Mouse (Mus musculus) heart, embryonic 12.5 days (tissue): ENCODE data around the gene Gm20538. TPM values are rescaled to one million over a fixed set of nuclear protein-coding genes. Genes with fewer than 3 reads are reported as not detected.

Experiments
- ATAC-seq: fragments of 200-750 bp; cut with Nextera tagmentation; 2 replicates; pipeline ENCODE4 v1.8.0; 2017; ENCODE audit warnings: moderate TSS enrichment, moderate library complexity; ENCODE audit not compliant: insufficient number of reproducible peaks, low FRiP score
- H3K27ac ChIP-seq: fragments of 300-500 bp; sonication (generic); 2 replicates; pipeline ENCODE4 v1.5.1; 2016; ENCODE audit warnings: mild to moderate bottlenecking, moderate library complexity; ENCODE audit not compliant: poor library complexity, severe bottlenecking
- H3K27me3 ChIP-seq: fragments of 300-500 bp; sonication (generic); replicated peaks from 2 replicates; pipeline ENCODE4 v1.6.1; 2016; ENCODE audit warnings: mild to moderate bottlenecking, moderate library complexity
- H3K36me3 ChIP-seq: fragments of 300-500 bp; sonication (generic); 2 replicates; pipeline ENCODE4 v1.6.1; 2016; ENCODE audit warnings: mild to moderate bottlenecking, moderate library complexity
- H3K4me1 ChIP-seq: fragments of 300-500 bp; sonication (generic); replicated peaks from 2 replicates; pipeline ENCODE4 v1.6.1; 2016; ENCODE audit warnings: mild to moderate bottlenecking
- H3K4me2 ChIP-seq: fragments of 300-500 bp; sonication (generic); 2 replicates; pipeline ENCODE4 v1.6.1; 2016; ENCODE audit warnings: mild to moderate bottlenecking, moderate library complexity
- H3K4me3 ChIP-seq: fragments of 300-500 bp; sonication (generic); 2 replicates; pipeline ENCODE4 v1.5.1; 2016; ENCODE audit warnings: mild to moderate bottlenecking
- H3K9ac ChIP-seq: fragments of 300-500 bp; sonication (generic); 2 replicates; pipeline ENCODE4 v1.6.1; 2016; ENCODE audit warnings: mild to moderate bottlenecking, moderate library complexity
- H3K9me3 ChIP-seq: fragments of 300-500 bp; sonication (generic); replicated peaks from 2 replicates; pipeline ENCODE4 v1.6.1; 2016; ENCODE audit warnings: mild to moderate bottlenecking, moderate library complexity
- WGBS: fragments of 180-500 bp; shearing (Covaris S2); methylation state at CpG from one replicate; pipeline ENCODE4 v1.1.7; 2016; 5-methylcytosine and 5-hydroxymethylcytosine counted together
- polyA plus RNA-seq: library from polyadenylated mRNA; unstranded; fragments of >200 nt; fragmentation: Nextera tagmentation; extraction: Ambion mirVana; gene quantifications from 2 replicates; pipeline ENCODE4 v1.2.1, GENCODE M21; 2016

Gm20538 gene
- not detected in 2 replicates for polyA plus RNA-seq

DNA sequence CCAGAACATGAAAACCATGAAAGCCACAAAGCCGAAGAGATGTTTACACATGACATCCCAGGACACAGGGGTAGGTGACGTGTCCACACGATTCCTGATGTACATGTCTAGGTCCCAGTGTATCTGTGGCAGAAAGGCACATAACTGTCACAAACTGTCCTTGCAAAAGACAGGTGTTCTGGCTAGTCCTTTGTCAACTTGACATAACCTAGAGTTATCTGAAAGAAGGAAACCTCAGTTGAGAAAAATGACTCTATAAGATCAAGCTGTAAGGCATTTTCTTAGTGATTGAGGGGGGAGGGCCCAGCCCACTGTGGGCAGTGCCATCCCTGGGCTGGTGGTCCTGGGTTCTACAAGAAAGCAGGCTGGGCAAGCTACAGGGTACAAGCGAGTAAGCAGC, at the start of gene Gm20538:
Gene Gm20538 (minus strand): TSS at position 101 of the 400 bp plus-strand sequence.
- no peak within 1 kb of the TSS for H3K4me2 ChIP-seq
- H3K4me3 ChIP-seq, result no peak within 1 kb of the TSS
- H3K9ac ChIP-seq, result no peak within 1 kb of the TSS
- ATAC-seq, result no peak
- peaks cover 8% of the 10 kb centered on the region; the same call in 1 of the 2 replicates for H3K4me1 ChIP-seq
- no peaks in the 10 kb centered on the region for H3K9me3 ChIP-seq
- no peak within 1 kb of the TSS for H3K27ac ChIP-seq
- 94% methylated on average over 4 of the region's 4 CpGs for WGBS
- H3K36me3 ChIP-seq, result peaks cover 56% of the 10 kb centered on the region
- H3K27me3 ChIP-seq, result no peaks in the 10 kb centered on the region

GRCm38 (mm10) chr19:44594180-44594579, 41.5 kb upstream of the Gm20538 start:
- H3K4me3 ChIP-seq, result no peak overlapping the region
- no peak overlapping the region for H3K4me2 ChIP-seq
- no peak for ATAC-seq
- no peaks in the 10 kb centered on the region for H3K4me1 ChIP-seq
- H3K27ac ChIP-seq, result no peak overlapping the region
- H3K36me3 ChIP-seq, result no peaks in the 10 kb centered on the region
- peaks cover 31% of the 10 kb centered on the region for H3K27me3 ChIP-seq
- H3K9ac ChIP-seq, result no peak overlapping the region
- H3K9me3 ChIP-seq, result peaks cover 4% of the 10 kb centered on the region; the same call in 1 of the 2 replicates
- 96% methylated on average over 14 of the region's 14 CpGs for WGBS

DNA sequence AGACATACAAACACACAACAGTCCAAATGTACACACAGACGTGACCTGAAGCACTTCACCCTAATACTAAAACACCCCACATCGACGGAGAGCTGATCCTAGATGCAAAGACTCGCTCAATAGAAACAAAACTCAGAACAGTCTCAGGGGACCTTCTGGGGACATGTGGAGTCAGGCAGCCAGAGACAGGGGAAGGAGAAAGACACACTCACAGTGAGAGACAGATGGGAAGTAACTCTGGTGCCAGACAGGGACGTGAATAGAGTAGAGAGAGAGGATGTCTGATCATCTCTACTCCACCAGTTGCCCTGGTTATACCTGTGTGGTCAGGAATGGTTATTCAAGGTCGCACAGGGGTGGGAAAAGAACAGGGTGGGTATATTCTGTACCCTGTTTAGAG, 39.0 kb upstream of the Gm20538 start:
- ATAC-seq, result no peak
- 72% methylated on average over 6 of the region's 6 CpGs for WGBS
- Histone ChIP-seq H3K4me3 (no peak overlapping the region), H3K9me3 (peaks cover 4% of the 10 kb centered on the region; the same call in 1 of the 2 replicates), H3K9ac (no peak overlapping the region), H3K27ac (no peak overlapping the region), H3K27me3 (peaks cover 42% of the 10 kb centered on the region), H3K36me3 (no peaks in the 10 kb centered on the region), H3K4me2 (no peak overlapping the region), H3K4me1 (no peaks in the 10 kb centered on the region)

DNA sequence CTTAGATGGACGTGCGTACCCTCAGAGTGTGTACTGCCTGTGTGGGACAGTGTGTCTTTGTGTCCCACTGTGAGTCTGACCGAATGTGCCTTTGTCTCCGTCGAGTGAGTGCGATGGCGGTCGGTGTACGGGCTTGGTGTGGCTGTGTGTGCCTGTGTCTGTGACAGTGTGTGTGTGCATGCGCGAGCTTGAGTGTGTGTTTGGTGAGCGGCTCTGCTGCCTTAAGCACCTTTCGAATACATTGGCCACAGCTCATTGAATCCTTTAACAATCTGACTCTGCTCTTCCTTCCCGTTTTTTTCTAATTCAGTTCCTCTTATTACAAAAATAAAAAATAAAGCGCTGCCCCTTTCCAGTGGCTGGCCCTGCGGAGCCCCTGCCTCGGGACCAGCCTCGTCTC, 38.4 kb upstream of the Gm20538 start:
- 85% methylated on average over 18 of the region's 18 CpGs for WGBS
- H3K27ac ChIP-seq, result no peak overlapping the region
- H3K4me3 ChIP-seq, result no peak overlapping the region
- no peaks in the 10 kb centered on the region for H3K36me3 ChIP-seq
- H3K4me1 ChIP-seq, result no peaks in the 10 kb centered on the region
- peaks cover 46% of the 10 kb centered on the region for H3K27me3 ChIP-seq
- ATAC-seq, result no peak
- no peak overlapping the region for H3K9ac ChIP-seq
- no peak overlapping the region for H3K4me2 ChIP-seq
- peaks cover 4% of the 10 kb centered on the region; the same call in 1 of the 2 replicates for H3K9me3 ChIP-seq

DNA sequence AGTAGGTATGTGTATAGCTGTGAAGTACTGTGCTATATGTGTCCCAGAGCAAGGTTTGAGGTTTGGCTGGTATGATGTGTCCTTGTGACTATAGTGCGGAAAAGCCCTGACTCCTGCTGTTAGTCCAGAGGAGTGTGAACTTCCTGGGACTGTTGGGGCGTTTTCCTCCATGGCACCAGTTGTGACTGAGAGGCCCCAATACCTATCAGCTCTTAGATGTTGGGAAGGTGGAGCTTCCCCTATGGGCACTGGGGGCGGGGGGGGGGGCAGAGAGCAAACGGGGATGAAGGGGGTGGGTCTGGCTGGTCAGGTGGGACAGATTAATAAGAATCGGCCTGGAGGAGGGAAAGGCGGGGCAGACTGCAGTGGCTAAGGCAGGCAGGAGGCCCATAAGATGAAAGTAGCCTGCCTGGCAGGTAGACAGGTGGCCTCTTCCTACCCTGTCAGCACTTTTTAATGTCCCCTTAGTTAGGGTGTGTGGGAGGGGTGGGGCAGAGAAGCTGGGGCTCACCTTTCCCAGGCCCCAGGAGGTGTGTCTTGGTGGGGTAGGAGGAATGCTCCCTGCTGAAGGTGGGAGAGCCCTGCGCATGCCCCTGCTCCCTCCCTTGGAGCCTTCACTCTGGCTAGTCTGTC, 37.1 kb upstream of the Gm20538 start:
- H3K36me3 ChIP-seq, result no peaks in the 10 kb centered on the region
- no peak overlapping the region for H3K4me3 ChIP-seq
- WGBS, result 34% methylated on average over 7 of the region's 7 CpGs
- H3K9ac ChIP-seq, result no peak overlapping the region
- no peaks in the 10 kb centered on the region for H3K4me1 ChIP-seq
- no peak overlapping the region for H3K4me2 ChIP-seq
- peaks cover 57% of the 10 kb centered on the region for H3K27me3 ChIP-seq
- H3K9me3 ChIP-seq, result peaks cover 4% of the 10 kb centered on the region; the same call in 1 of the 2 replicates
- no peak for ATAC-seq
- H3K27ac ChIP-seq, result no peak overlapping the region

DNA sequence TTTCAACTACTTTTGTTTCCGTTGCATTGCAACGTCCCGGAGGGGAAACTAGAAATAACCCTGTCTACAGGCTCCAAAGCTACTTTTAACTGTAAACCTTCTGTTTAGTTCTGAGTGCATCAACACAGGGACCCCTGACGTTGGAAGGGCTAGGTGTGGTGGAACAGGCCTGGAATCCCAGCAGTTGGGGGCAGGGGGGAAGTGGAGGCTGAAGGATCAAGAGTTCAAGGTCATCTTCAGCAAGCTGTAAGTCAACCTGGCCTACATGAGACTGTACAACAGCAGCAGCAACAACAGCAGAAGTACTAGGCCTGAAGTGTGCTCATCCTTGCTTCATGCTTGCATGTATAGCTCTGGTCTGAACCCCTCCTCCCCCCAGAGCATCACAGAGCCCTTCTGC, 35.4 kb upstream of the Gm20538 start:
- no peaks in the 10 kb centered on the region for H3K9me3 ChIP-seq
- H3K4me3 ChIP-seq, result no peak overlapping the region
- no peak for ATAC-seq
- H3K27me3 ChIP-seq, result peaks cover 72% of the 10 kb centered on the region
- no peak overlapping the region for H3K4me2 ChIP-seq
- no peaks in the 10 kb centered on the region for H3K36me3 ChIP-seq
- no peak overlapping the region for H3K9ac ChIP-seq
- H3K27ac ChIP-seq, result no peak overlapping the region
- H3K4me1 ChIP-seq, result no peaks in the 10 kb centered on the region
- 36% methylated on average over 4 of the region's 4 CpGs for WGBS

- Histone ChIP-seq H3K27ac (no peak overlapping the region), H3K36me3 (no peaks in the 10 kb centered on the region), H3K4me3 (no peak overlapping the region), H3K9me3 (no peaks in the 10 kb centered on the region), H3K4me2 (no peak overlapping the region), H3K4me1 (no peaks in the 10 kb centered on the region), H3K9ac (no peak overlapping the region), H3K27me3 (peaks cover 48% of the 10 kb centered on the region)
- WGBS, result 34% methylated on average over 9 of the region's 9 CpGs
- ATAC-seq, result peak; percentile 74
Measured at GRCm38 (mm10) chr19:44582638-44583309, 30.1 kb upstream of the Gm20538 start.

DNA sequence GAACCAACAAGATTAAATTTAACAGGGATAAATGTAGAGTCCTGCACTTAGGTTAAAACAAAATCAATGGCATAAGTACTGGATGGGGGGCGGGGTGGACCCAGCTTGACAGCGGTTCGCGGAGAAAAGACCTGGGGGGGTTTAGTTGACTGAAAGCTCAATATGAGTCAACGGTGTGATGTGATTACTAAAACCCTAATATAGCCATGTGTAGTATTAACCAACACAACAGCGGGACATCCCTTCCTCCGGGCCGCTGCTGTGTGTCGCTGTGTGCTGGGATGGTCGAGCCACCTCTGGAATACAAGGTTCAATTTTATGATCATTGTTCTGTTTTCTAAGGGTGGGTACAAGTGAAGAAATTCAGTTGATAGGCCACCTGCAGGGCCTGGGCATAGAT, 29.5 kb upstream of the Gm20538 start:
- no peak for ATAC-seq
- no peak overlapping the region for H3K4me2 ChIP-seq
- H3K9ac ChIP-seq, result no peak overlapping the region
- WGBS, result 81% methylated on average over 10 of the region's 10 CpGs
- H3K4me3 ChIP-seq, result no peak overlapping the region
- peaks cover 41% of the 10 kb centered on the region for H3K27me3 ChIP-seq
- no peaks in the 10 kb centered on the region for H3K4me1 ChIP-seq
- 0 out of 2 replicates have a peak, but pooled peaks cover 4% of the 10 kb centered on the region for H3K36me3 ChIP-seq
- no peak overlapping the region for H3K27ac ChIP-seq
- H3K9me3 ChIP-seq, result no peaks in the 10 kb centered on the region

DNA sequence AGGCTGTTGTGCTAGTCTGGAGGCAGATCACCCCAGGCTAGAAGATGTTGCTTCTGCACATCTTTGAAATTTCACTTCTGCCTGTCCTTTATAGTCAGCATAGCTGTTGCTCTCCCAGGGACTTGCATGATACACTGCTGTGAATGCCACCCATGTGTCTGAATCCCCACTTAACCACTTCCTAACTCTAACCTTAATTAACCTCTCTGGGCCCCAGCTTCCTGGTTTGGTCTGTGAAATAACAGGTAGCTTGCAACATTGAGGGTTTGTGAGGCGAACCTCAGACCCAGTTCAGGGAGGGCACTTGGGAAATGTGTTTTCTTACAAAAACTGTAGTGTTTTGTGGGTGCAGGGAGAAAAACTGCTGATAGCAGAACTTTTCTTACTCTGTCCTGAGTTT, 25.4 kb upstream of the Gm20538 start:
- no peak overlapping the region for H3K9ac ChIP-seq
- no peak overlapping the region for H3K4me2 ChIP-seq
- peaks cover 31% of the 10 kb centered on the region for H3K36me3 ChIP-seq
- no peak overlapping the region for H3K4me3 ChIP-seq
- H3K9me3 ChIP-seq, result no peaks in the 10 kb centered on the region
- H3K27me3 ChIP-seq, result peaks cover 2% of the 10 kb centered on the region; the same call in 1 of the 2 replicates
- no peaks in the 10 kb centered on the region for H3K4me1 ChIP-seq
- no peak overlapping the region for H3K27ac ChIP-seq
- ATAC-seq, result no peak
- 69% methylated on average over 1 of the region's 1 CpGs for WGBS

GRCm38 (mm10) chr19:44576275-44576674, 23.6 kb upstream of the Gm20538 start:
- H3K36me3 ChIP-seq, result peaks cover 49% of the 10 kb centered on the region
- H3K27ac ChIP-seq, result no peak overlapping the region
- ATAC-seq, result no peak
- no peaks in the 10 kb centered on the region; the same call in 1 of the 2 replicates for H3K27me3 ChIP-seq
- no peak overlapping the region for H3K4me2 ChIP-seq
- no peaks in the 10 kb centered on the region for H3K9me3 ChIP-seq
- H3K4me1 ChIP-seq, result no peaks in the 10 kb centered on the region
- H3K4me3 ChIP-seq, result no peak overlapping the region
- H3K9ac ChIP-seq, result no peak overlapping the region
- 75% methylated on average over 7 of the region's 7 CpGs for WGBS

DNA sequence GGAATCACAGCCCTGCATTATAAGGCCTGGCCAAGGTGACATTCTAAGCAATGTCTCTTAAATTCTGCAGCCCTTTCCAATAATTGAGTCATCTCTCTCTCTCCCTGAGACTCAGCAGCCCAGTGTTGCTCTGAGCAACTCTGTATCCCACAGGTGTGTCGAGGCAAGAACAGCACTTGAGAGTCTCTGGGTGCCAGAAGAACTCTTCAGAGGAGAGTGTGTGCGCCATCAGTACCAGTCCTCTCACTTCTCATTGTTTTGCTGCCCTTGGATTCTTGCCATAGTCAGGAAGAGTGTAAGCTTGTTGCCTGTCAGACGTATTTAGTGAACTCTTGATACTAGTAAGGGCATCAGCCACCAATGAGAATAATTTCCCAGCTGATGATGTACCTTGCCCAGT, 15.1 kb upstream of the Gm20538 start:
- WGBS, result 90% methylated on average over 3 of the region's 3 CpGs
- Histone ChIP-seq H3K4me3 (no peak overlapping the region), H3K36me3 (peaks cover 80% of the 10 kb centered on the region), H3K4me2 (no peak overlapping the region), H3K9ac (no peak overlapping the region), H3K9me3 (no peaks in the 10 kb centered on the region), H3K27ac (no peak overlapping the region), H3K4me1 (peaks cover 17% of the 10 kb centered on the region), H3K27me3 (no peaks in the 10 kb centered on the region)
- no peak for ATAC-seq
